Mouse (Mus musculus): ENCODE results near the gene Nepn. TPM values are rescaled to one million over a fixed set of nuclear protein-coding genes. Genes with fewer than 3 reads are reported as not detected.

The Nepn gene
- total RNA-seq, 1 experiment, result not detected

DNA sequence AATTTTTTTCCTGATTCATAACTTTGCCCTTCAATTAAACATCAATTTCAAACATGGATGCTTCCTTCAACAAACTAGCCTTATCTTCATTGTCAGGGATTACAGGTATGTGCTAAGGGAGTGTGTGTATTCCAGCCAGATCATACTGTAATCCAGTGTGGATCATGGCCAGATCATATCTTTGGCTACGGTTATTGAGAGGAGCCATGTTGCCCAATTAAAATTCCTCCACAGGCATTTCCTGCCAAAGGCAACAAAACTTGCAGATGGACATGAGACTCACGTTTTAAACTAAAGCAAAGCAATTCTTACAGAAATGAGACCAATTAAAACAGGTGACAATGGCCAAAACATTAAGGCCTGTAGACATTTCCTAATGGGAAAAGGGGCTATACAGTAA lies 27.7 kb downstream of the Nepn start:
- H3K4me1 ChIP-seq (ENCODE audit: control insufficient read depth in 2 of 2, insufficient read depth in 2 of 2, low read length in 2 of 2, poor library complexity in 1 of 2), result peaks cover 0 to 6% of the 10 kb centered on the region in 2 experiments; a peak in 1 of 4 replicates
- in situ Hi-C loops (cut with MboI; ENCODE audit: low sequenced_read_pairs in 2 of 2, unreplicated experiment in 2 of 2), result no loop called here
- no peaks in the 10 kb centered on the region for H3K9me3 ChIP-seq (ENCODE audit: control insufficient read depth, insufficient read depth, low read depth, low read length)
- H3K27ac ChIP-seq (ENCODE audit: insufficient read depth, low read depth, low read length, poor library complexity, severe bottlenecking), result no peak overlapping the region
- TF ChIP-seq MAFK (IDR thresholded peaks at IDR 0.05; ENCODE audit: insufficient read depth, low read depth, low read length) (no peak), HCFC1 (IDR thresholded peaks at IDR 0.05; ENCODE audit: borderline replicate concordance, insufficient read depth, low read length) (no peak), CHD2 (IDR thresholded peaks at IDR 0.05; ENCODE audit: low read depth, low read length) (no peak), ZNF384 (IDR thresholded peaks at IDR 0.05; ENCODE audit: low read depth, low read length) (no peak), ZC3H11A (IDR thresholded peaks at IDR 0.05; ENCODE audit: borderline replicate concordance, low read depth, low read length) (no peak)
- no peaks in the 10 kb centered on the region for H3K36me3 ChIP-seq (ENCODE audit: control insufficient read depth, insufficient read depth, low read length, poor library complexity, severe bottlenecking)
- H3K9ac ChIP-seq (ENCODE audit: insufficient read depth, low read depth, low read length, poor library complexity, severe bottlenecking), result no peak overlapping the region
- no peak overlapping the region; a peak in 1 of 4 replicates for H3K4me3 ChIP-seq (ENCODE audit: insufficient read depth in 1 of 2, low read depth in 1 of 2, low read length in 2 of 2, poor library complexity in 1 of 2, severe bottlenecking in 1 of 2)
- no peak for DNase-seq (ENCODE audit: low read depth, low spot score)

- TF ChIP-seq ZC3H11A (IDR thresholded peaks at IDR 0.05; ENCODE audit: borderline replicate concordance, low read depth, low read length) (no peak; the same call in 1 of the 2 replicates), MAFK (IDR thresholded peaks at IDR 0.05; ENCODE audit: insufficient read depth, low read depth, low read length) (no peak), CHD2 (IDR thresholded peaks at IDR 0.05; ENCODE audit: low read depth, low read length) (no peak), ZNF384 (IDR thresholded peaks at IDR 0.05; ENCODE audit: low read depth, low read length) (no peak), HCFC1 (IDR thresholded peaks at IDR 0.05; ENCODE audit: borderline replicate concordance, insufficient read depth, low read length) (peak; percentile 68)
- H3K27ac ChIP-seq (ENCODE audit: insufficient read depth, low read depth, low read length, poor library complexity, severe bottlenecking), result peak within 1 kb of the TSS; percentile 35; the same call in 1 of the 2 replicates
These were observed 28.7 kb downstream of the Nepn start, which contains the start of gene Nus1 for GRCm38 (mm10) chr10:52417299-52417997. Gene Nus1, plus strand, starts transcription at chr10:52417547.

DNA sequence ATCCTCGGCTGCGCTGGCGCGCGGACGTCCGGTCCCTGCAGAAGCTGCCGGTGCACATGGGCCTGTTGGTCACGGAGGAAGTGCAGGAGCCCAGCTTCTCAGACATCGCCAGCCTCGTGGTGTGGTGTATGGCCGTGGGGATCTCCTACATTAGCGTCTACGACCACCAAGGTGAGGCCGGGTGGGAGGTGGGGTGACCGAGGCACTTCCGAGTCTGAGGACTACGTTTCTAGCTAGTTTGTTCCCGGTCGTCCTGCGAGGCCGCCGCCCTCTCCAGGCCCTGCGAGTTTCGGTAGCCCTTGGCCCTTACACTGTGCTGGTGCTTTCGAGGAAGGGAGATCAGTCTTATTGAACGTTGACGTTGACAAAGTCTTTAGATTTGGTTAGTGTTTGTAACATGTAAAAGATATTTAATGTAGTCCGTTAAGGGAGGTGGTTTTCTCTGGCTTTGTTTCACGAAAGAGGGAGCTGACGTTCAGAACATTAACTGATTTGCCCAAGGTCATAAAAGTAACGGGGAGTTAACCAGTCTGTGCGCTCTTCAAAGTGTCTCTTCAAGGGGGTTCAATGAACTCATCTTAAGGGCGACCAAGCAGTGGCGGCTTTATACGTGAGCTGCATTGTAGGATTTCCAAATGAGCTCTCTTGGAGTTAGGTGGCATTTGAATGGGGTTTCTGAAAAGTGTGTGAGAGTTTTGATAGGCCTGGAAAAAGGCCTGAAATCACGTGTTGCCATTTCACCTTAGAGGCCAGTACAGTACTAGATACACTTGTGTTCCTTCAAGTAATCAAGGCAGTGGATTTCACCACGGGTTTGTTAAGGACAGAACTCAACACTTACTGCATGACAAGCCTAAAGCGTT lies 29.5 kb downstream of the Nepn start:
- no peak for DNase-seq (ENCODE audit: low read depth, low spot score)
- Histone ChIP-seq H3K4me3 (ENCODE audit: insufficient read depth in 1 of 2, low read depth in 1 of 2, low read length in 2 of 2, poor library complexity in 1 of 2, severe bottlenecking in 1 of 2) (peak overlapping the region; percentile 85 to 97), H3K27ac (ENCODE audit: insufficient read depth, low read depth, low read length, poor library complexity, severe bottlenecking) (no peak overlapping the region), H3K9me3 (ENCODE audit: control insufficient read depth, insufficient read depth, low read depth, low read length) (no peaks in the 10 kb centered on the region), H3K4me1 (ENCODE audit: control insufficient read depth in 2 of 2, insufficient read depth in 2 of 2, low read length in 2 of 2, poor library complexity in 1 of 2) (peaks cover 0 to 7% of the 10 kb centered on the region in 2 experiments; a peak in 1 of 4 replicates), H3K36me3 (ENCODE audit: control insufficient read depth, insufficient read depth, low read length, poor library complexity, severe bottlenecking) (no peaks in the 10 kb centered on the region), H3K9ac (ENCODE audit: insufficient read depth, low read depth, low read length, poor library complexity, severe bottlenecking) (peak overlapping the region; percentile 98)
- in situ Hi-C loops (cut with MboI; ENCODE audit: low sequenced_read_pairs in 2 of 2, unreplicated experiment in 2 of 2), result no loop called here
- no peak for TF ChIP-seq ZNF384 (IDR thresholded peaks at IDR 0.05; ENCODE audit: low read depth, low read length)
- no peak for TF ChIP-seq HCFC1 (IDR thresholded peaks at IDR 0.05; ENCODE audit: borderline replicate concordance, insufficient read depth, low read length)
- no peak for TF ChIP-seq ZC3H11A (IDR thresholded peaks at IDR 0.05; ENCODE audit: borderline replicate concordance, low read depth, low read length)
- TF ChIP-seq CHD2 (IDR thresholded peaks at IDR 0.05; ENCODE audit: low read depth, low read length), result no peak
- TF ChIP-seq MAFK (IDR thresholded peaks at IDR 0.05; ENCODE audit: insufficient read depth, low read depth, low read length), result no peak

More at GRCm38 (mm10) chr10:52417299-52417997, 28.7 kb downstream of the Nepn start, which contains the start of gene Nus1:
- peak within 1 kb of the TSS; percentile 98 for H3K9ac ChIP-seq (ENCODE audit: insufficient read depth, low read depth, low read length, poor library complexity, severe bottlenecking)
- H3K4me3 ChIP-seq (ENCODE audit: insufficient read depth in 1 of 2, low read depth in 1 of 2, low read length in 2 of 2, poor library complexity in 1 of 2, severe bottlenecking in 1 of 2), result peak within 1 kb of the TSS; percentile 85 to 97
- in situ Hi-C loops (cut with MboI; ENCODE audit: low sequenced_read_pairs in 2 of 2, unreplicated experiment in 2 of 2), result no loop called here
- no peaks in the 10 kb centered on the region for H3K36me3 ChIP-seq (ENCODE audit: control insufficient read depth, insufficient read depth, low read length, poor library complexity, severe bottlenecking)
- peak; percentile 97 for DNase-seq (ENCODE audit: low read depth, low spot score)
- no peaks in the 10 kb centered on the region for H3K9me3 ChIP-seq (ENCODE audit: control insufficient read depth, insufficient read depth, low read depth, low read length)
- H3K4me1 ChIP-seq (ENCODE audit: control insufficient read depth in 2 of 2, insufficient read depth in 2 of 2, low read length in 2 of 2, poor library complexity in 1 of 2), result peaks cover 0 to 6% of the 10 kb centered on the region in 2 experiments; a peak in 1 of 4 replicates

DNA sequence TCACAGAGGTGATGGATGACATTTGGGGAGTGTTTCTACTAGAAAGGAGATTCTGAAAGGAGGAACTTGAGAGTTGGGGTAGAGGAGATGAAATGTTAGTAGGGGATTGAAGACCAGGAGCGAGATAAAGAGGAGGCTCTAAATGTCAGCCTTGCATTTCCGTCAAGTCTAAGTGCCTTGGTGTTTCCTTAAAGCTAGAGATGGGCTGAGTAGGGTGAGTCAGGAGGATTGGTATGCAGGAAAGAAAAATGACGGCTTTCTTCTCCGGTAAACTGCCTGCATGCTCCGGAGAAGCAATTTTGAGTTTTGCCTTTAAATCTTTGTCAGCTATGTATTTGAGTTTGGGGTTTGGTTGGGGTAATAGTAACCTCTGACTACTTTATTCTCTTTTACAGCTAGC lies 30.2 kb downstream of the Nepn start:
- peak overlapping the region; percentile 98; the same call in 1 of the 2 replicates for H3K9ac ChIP-seq (ENCODE audit: insufficient read depth, low read depth, low read length, poor library complexity, severe bottlenecking)
- H3K36me3 ChIP-seq (ENCODE audit: control insufficient read depth, insufficient read depth, low read length, poor library complexity, severe bottlenecking), result no peaks in the 10 kb centered on the region
- no peak overlapping the region for H3K27ac ChIP-seq (ENCODE audit: insufficient read depth, low read depth, low read length, poor library complexity, severe bottlenecking)

More for the DNA sequence above, 30.2 kb downstream of the Nepn start:
- DNase-seq (ENCODE audit: low read depth, low spot score), result no peak
- TF ChIP-seq CHD2 (IDR thresholded peaks at IDR 0.05; ENCODE audit: low read depth, low read length) (no peak), MAFK (IDR thresholded peaks at IDR 0.05; ENCODE audit: insufficient read depth, low read depth, low read length) (no peak), ZC3H11A (IDR thresholded peaks at IDR 0.05; ENCODE audit: borderline replicate concordance, low read depth, low read length) (no peak), ZNF384 (IDR thresholded peaks at IDR 0.05; ENCODE audit: low read depth, low read length) (no peak), HCFC1 (IDR thresholded peaks at IDR 0.05; ENCODE audit: borderline replicate concordance, insufficient read depth, low read length) (no peak)
- peaks cover under 1 to 7% of the 10 kb centered on the region in 2 experiments; a peak in 2 of 4 replicates for H3K4me1 ChIP-seq (ENCODE audit: control insufficient read depth in 2 of 2, insufficient read depth in 2 of 2, low read length in 2 of 2, poor library complexity in 1 of 2)
- in situ Hi-C loops (cut with MboI; ENCODE audit: low sequenced_read_pairs in 2 of 2, unreplicated experiment in 2 of 2), result no loop called here
- no peaks in the 10 kb centered on the region for H3K9me3 ChIP-seq (ENCODE audit: control insufficient read depth, insufficient read depth, low read depth, low read length)
- H3K4me3 ChIP-seq (ENCODE audit: insufficient read depth in 1 of 2, low read depth in 1 of 2, low read length in 2 of 2, poor library complexity in 1 of 2, severe bottlenecking in 1 of 2), result peak overlapping the region; percentile 85 to 97
